Mouse (Mus musculus): ENCODE results near the gene Tln1. TPM values are rescaled to one million over a fixed set of nuclear protein-coding genes. Genes with fewer than 3 reads are reported as not detected.

Gene Tln1
- total RNA-seq, 2 experiments from 2014 or later = 111 to 135 TPM

DNA sequence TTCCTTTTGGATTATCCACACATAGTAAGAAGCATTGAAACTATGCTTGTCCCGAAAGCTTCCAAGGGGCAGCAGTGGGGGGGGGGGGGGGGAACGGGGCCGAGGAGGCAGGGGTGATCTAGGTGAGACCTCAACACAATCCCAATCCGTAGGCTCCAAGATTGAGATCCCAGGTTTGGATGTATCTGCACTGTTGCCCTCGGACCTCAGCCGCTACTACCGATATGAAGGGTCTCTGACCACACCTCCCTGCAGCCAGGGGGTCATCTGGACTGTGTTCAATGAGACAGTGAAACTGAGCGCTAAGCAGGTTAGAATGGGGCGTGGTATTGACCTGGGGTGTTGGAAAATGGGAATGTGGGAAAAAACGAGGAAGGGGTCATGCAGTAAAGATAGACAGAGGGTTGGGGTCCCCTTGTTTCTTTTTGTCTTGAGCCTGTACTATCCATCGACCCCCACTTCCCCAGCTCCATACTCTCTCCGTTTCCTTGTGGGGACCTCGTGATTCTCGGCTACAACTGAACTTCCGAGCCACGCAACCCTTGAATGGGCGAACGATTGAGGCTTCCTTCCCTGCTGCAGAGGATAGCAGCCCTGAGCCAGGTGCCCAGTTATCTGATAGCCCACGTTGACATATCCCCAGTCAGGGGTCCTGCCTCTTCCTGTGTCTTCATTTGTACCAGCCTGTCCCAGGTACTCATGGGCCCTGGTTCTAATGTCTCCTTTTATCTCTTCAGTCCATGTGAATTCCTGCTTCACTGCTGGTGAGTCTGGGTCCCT is 50.6 kb downstream of the Tln1 start:
- no peak for DNase-seq
- intact Hi-C loops (cut with DNase I) = no loop called here

DNA sequence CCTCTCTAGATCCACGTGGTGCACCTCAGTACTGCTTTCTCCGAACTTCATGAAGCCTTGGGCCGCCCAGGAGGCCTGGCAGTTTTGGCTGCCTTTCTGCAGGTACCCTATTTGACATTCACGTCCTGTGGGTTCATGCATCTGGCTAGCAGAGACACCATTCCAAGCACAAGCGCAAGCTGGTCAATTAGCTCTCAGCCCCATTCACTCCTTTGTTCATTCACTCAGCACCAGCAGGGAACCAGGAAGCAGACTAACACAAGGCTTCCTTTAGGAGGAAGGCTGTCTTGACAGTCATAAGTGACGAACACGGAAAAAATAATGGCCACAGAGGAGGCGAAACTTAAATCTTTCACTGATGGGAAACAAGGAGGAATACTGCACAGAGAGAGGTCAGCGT is 53.4 kb downstream of the Tln1 start:
- intact Hi-C loops (cut with DNase I) = no loop called here
- no peak for DNase-seq

DNA sequence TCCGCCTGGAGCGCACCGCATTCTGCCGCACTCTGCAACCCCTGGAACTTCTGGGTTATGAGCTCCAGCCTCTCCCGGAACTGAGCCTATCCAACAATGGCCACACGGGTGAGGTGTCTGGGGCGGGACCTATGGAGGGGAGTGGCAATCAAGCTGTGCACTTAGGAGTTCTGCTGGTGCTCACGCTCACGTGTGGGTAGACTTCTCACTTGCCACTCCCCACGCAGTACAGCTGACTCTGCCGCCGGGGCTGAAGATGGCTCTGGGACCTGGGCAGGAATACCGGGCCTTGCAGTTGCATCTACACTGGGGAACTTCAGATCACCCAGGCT is 53.9 kb downstream of the Tln1 start:
- intact Hi-C loops (cut with DNase I) = no loop called here
- DNase-seq = peak in 1 of 2 experiments; percentile 46

DNA sequence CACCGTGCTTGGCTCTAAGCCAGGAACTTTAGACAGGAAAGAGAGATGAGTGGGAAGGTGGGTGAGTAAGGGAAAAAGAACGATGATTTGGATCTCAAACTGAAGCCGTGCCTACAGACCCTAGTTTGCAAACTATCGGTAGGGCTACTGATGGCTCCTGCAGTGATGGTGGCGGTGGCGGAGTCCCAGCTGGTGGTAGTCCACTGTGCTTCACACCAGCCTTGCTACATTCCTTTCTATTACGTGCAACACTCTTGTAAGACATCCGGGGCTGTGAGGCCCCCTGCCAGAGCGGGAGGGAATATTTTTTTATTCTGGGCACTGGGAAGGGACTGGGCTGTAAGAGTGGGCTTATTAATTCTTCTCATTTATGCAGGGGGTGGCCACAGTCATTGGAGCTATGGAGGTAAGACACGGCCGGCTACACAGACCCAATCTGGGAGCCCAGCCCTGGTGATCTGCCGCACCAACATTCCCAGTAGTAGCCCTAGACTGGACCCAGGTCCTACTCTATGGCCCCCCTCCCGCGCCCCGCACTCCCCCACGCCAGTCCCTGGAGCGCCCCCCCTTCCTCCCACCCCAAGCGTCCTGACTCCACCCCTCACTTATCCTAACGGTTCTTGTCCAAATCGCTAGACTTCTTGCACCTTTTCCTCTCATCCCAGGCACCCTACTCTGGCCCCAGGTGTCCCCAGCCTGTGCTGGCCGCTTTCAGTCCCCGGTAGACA is 54.4 kb downstream of the Tln1 start:
- intact Hi-C loops (cut with DNase I) = no loop called here
- no peak for DNase-seq

DNA sequence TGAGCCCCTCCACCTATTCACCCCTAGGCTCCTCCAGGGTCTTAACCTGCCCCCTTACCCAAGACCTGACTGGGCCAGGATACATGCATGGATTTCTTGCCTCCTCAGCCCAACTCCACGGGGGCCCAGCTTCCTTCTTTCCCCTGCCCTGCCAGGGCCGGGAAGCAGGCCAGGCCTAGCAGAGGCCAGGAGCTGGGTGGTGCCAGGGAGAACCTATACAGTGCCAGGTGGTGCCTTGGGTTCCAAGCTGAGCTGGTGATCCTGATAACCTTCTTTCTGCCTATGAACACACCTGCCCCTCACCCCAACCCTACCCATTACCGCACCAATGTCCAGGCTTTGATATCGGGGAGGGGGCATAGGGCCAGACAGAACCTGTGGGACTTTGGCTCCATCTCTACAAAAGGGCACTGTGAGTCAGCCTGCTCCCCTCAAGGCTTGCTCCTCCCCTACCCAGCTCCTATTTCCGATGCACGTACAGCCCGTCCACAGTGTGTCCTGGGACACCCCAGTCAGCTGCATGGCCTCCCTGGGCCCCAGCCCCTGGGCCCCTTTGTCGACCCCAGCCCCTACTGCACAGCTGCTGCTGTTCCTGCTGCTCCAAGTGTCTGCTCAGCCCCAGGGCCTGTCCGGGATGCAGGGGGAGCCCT is 55.8 kb downstream of the Tln1 start, which contains the start of gene Car9:
Car9 (plus strand) TSS at position 431 of the 650 bp plus-strand sequence.
- intact Hi-C loops (cut with DNase I) = no loop called here
- peak in 1 of 2 experiments; percentile 30 for DNase-seq

DNA sequence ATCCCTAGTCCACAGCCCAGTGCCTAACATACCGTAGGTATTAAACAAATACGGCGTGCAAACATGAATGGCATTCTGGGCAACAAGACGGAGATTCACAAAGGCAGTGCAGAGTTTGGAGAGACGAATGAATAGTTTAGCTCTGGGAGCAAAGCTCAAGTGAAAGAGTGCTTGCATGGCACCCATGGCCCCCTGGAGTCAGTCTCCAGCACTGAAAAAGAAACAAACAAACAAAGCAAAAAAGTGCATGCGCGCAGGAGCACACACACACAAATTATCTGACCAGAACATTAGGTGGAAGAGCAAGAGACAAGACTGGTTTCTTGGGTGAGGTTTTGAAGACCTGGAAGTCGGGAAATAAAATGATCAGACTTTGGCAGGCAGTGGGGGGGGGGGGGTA is 56.4 kb downstream of the Tln1 start:
- no peak for DNase-seq
- intact Hi-C loops (cut with DNase I) = no loop called here

DNA sequence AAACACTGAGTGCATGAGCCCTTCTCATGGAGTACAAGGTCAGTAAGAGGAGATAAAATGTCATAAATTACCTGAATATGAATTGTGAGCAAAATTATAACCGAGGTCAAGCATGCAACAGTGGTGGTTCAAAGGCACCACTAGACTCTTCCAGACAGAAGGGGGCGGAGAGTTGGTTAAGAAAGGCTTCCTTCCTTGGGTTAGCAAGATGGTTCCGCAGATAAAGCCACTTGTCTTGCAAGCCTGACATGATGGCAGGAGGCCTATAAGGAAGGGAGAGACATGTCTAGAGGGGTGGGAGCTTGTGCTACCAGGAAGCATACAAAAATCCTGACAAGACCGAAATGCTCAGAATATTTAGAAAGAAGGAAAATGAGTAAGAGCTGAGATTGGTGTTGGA is 58.2 kb downstream of the Tln1 start:
- intact Hi-C loops (cut with DNase I) = no loop called here
- DNase-seq = no peak

DNA sequence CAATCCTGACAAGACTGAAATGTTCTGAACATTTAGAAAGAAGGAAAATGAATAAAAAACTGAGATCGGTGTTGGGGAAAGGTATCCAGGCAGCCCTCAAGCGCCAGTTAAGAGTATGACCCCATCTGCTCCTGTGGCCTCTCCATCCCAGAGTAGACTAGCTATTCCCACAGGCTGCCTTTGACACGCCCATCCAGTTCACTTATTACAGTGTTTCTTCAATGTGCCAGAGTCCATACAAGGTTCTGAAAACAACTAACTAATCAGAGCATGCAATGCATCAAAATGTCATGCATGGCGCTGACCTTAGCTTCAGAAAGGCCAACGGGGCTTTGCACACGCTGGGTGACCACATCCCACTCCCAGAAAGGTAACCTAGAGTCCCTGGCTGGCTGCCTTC is 59.0 kb downstream of the Tln1 start:
- DNase-seq = no peak
- intact Hi-C loops (cut with DNase I) = no loop called here

DNA sequence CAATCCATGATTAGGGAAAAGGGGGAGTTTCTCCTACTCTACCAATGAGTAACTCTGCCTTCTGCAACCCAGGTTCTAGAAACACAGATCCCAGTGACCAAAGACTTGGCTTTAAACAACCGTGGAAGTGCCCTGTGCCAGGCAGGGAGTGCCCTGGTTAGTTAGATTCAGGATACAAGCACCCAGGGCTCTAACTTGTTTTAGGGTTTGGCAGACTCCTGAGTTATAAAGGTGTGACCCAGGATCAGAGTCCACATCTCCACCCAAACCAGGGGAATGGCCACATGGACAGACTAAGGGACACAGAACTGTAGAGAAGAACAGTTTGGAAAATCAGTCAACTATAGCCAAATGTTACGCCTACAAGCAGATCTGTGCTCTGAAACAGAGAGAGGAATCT is 59.5 kb downstream of the Tln1 start:
- no peak for DNase-seq
- intact Hi-C loops (cut with DNase I) = no loop called here

DNA sequence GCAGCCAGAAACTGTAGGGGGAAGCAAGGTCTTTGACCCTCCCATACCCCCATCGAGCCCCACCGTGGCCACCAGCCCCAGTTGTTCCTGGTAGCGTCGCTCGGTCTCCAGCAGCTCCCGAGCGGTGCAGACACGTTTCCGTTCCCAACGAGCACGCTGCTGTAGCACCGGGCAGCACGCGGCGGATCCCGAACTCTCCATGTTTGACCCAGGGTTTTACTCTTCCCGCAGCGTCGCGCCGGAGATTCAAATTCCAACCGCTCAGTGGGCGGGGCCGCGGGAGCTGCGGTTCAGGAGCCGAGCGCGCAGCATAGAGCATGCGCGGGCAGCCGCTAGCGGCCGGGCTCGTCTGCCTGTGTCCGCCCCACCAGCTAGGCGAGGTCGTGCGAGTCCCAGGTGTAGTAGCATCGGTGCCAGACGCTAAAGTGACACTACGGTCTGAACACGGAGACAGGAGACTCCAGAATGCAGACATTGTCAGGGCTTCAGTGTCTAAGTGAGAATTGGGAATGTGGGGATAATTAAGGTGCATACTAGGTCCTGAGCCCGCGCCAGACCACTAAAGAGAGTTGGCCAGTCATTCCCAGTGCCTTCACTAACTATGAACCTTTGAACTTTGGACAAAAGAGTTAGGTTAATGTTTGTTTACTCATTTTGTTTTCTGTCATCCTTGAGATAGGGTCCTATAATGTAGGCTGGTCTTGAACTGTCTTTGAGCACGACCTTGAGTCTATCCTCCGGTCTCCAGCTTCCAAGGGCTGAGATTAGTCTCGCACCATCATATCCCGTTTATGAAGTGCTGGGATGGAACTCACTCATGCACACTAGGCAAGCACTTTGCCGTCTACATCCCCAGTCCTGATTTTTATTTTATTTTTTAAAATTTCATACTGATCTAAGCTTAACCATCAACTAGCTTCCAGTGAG is 62.8 kb downstream of the Tln1 start, which contains the start of gene Arhgef39:
Arhgef39 (minus strand) TSS at position 289 of the 927 bp plus-strand sequence.
- peak; percentile 86 to 89 for DNase-seq
- intact Hi-C loops (cut with DNase I) = loop anchor here (2.0 to 5.0 kb wide), 2 partner anchors 21 to 33 kb away; no protein-coding TSS in a partner anchor

DNA sequence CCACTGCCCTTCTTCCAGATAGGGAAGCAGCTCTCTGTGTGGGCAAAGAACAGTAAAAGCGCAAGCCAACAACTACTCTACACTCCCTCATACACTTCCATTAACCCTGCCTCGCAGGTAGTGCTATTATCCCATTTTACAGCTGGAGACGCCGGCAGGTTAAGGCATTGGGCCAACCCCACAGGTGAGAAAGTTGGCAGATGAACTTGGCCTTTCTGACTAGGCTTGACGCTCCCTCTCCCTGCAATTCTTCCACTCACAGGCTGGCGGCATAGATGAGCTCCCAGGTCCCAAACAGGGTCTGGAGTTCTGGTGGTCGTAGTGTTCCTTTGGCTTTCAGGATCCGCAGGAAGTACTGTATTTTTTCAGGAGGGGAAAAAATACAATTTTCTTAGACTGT is 63.5 kb downstream of the Tln1 start:
- DNase-seq = no peak
- intact Hi-C loops (cut with DNase I) = loop anchor here (2.0 to 5.0 kb wide), 2 partner anchors 22 to 33 kb away; no protein-coding TSS in a partner anchor

DNA sequence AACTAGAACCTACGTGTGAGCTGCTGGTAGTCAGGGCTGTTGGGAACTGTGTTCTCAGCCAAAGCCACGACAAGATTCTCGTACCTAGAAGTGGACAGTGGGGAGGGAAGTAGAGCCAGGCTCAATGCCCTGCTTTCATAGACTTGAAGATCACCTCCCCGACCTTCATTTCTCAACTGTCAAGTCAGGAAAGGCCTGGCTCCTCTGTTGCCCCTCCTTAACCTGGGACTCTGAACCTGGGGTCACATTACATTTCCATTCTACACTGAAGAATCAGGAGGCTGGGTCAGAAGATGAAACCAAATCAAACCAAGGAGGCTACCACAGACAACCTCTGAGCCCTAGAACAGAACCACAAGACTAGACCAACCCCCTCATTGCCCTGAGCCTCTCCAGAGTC is 64.5 kb downstream of the Tln1 start:
- intact Hi-C loops (cut with DNase I) = loop anchor here (2.0 to 5.0 kb wide), 2 partner anchors 23 to 34 kb away; no protein-coding TSS in a partner anchor
- DNase-seq = no peak

DNA sequence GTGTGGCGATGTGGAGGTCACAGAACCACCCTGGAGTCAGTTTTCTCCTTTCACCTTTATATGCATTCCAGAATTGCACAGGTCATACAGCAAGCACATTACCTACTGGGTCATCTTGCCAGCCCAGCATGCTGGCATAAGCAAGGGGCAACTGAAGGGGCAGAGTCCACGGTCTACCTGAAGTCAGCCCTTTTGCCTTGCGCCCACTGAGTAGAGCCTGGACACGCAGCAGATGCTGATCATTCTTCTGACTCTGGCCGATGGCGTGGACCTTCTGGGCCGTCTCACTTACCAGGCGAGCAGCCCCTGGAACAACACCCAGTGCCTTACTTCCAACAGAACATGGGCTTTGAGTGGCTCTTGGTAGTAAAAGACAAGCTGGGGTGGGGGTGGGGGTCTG is 65.1 kb downstream of the Tln1 start:
- intact Hi-C loops (cut with DNase I) = loop anchor here (5.0 kb wide), 1 partner anchor 35 kb away; no protein-coding TSS in a partner anchor
- no peak for DNase-seq

DNA sequence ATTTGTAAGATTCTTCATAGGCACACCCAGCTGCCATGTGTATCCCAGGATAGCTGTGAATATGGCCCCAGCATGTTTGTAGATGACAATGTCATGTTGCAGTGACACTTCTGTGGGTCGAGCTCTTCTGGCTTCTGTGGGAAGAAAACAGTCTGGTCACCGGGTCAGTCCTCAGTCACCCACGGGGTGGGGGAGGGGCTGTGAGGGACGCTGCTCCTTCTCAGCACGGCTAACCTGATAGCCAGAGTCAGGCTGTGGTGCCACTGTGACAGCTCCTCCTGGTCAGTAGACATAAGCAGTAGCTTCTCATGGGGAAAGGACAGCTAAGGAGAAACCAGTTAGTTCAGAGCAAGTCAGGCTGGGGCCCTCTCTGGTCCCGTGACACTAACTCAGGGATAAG is 65.9 kb downstream of the Tln1 start:
- DNase-seq = no peak
- intact Hi-C loops (cut with DNase I) = loop anchor here (5.0 kb wide), 1 partner anchor 36 kb away; no protein-coding TSS in a partner anchor

DNA sequence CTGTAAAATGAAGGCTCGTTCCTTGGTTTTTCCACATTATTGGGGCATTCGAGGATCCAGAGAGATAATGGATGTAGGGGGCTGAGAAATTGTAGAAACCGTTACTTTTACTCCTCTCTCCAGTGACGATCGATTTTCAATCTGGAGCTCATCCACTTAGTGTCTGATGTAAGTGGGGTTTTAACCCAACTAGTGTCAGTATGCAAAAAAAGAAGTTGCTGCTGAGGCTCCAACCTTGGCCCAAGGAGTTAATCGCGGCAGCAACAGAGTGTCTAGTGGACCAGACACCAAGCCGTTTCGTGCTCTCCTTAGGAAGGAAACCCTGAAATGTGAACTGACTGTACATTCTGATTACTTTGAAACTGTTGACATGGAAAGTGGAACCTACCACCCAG is 68.6 kb downstream of the Tln1 start:
- intact Hi-C loops (cut with DNase I) = no loop called here

DNA sequence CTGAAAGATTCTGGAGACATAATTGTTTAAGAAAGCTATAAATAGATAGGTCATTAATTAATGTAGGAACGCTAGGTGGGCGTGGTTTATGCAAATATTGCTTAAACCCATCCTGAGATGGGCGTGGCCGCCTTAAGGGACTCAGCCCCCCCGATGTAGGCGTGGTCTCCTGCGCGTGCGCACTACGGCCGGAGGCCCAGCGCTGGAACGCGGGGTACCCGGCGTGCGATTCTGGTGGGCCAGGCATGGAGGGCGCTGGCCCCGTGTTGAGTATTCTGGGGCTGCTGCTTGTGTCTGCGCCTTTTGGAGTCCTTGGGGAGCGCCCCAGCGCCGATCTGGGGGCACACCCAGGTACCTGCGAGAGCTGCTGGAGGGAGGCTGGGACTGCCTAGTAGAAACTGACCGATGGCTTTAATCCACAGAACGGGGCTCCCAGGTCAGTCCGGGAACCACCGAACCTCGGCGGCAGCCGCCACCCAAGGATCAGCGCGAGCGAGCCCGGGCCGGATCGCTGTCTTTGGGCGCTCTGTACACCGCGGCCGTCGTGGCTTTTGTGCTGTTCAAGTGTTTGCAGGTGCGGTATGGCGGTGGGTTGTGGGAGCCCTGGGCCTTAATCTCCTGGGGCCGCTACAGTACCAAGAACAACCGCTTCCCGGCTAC is 69.2 kb downstream of the Tln1 start:
- intact Hi-C loops (cut with DNase I) = no loop called here
- peak; percentile 98 for DNase-seq

More for the DNA sequence above, 68.6 kb downstream of the Tln1 start:
- no peak for DNase-seq

DNA sequence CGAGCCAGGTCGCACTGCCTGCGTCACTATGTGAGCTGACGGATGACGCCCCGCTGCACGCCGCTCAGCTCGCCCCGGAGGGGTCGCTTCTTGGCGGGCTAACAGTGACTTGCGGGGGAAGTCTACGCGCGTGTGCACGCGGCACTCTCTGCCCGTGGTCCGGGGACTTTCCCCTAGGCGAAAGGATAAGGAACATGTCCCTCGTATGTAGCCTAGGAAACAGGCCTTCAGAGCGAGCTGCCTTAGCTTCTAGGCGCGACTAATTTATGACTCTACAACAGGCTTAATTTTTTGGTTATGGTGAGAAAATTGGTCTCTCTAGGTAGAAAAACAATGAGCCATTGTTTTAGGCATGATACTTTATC is 69.7 kb downstream of the Tln1 start, which contains the start of gene Ccdc107:
Ccdc107 (plus strand) TSS at position 80 of the 365 bp plus-strand sequence.
- peak; percentile 87 to 92 for DNase-seq
- intact Hi-C loops (cut with DNase I) = no loop called here

DNA sequence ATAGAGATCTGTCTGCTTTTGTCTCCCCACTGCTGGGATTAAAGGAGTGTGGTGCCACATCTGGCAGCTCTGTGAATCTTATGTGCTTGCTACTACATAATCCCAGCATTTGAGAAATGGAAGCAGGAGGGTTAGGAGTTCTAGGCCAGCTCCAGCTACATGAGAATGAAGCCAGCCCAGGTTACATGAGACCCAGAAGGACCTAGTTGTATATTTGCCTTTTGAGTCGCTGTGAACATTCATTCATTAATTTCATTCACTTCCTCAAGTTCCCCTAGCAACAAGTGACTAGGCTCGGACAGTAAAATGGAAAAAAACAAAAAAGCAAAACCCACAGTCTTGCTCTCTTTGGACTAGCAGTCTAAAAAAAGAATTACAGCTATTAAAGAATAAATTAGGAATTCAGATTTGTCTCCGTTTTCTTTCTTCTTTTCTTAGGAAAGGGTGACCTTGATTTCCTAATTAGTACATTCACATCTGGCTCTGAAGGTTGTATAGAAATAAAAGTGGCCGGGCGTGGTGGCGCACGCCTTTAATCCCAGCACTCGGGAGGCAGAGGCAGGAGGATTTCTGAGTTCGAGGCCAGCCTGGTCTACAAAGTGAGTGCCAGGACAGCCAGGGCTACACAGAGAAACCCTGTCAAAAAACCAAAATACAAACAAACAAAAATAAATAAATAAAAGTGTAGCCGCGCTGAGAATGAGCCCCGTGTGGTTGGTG is 70.2 kb downstream of the Tln1 start:
- intact Hi-C loops (cut with DNase I) = no loop called here
- DNase-seq = no peak

DNA sequence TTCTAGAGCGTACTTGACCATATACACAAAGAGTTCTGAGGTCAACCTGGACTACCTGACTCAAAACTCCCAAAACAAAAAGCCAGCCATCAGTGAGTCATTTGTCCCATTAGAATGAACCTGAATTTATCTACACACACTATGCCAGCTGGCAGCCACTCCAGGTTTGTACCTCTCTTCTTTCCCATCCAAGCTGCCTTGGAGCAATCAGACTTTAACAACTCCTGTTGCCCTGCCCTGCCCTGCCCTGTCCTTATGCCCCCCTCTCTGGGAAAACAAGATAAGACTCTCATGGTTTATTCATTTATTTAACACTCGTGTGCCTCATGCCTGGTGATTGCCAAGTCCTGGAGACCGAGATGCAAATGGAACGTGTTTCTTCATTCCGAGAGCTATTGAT is 71.7 kb downstream of the Tln1 start:
- DNase-seq = no peak
- intact Hi-C loops (cut with DNase I) = no loop called here

Measured in heart, postnatal 14 days (tissue).